Mouse (Mus musculus) lung, postnatal 25 days (tissue): ENCODE data around the gene Zcchc17.

ENCODE experiments used
- DNase-seq: peaks from one replicate; pipeline ENCODE4 v3.0.0; 2022; ENCODE audit warnings: low spot score

Gene Zcchc17

GRCm38 (mm10) chr4:130359486-130360237 lies at the start of gene Zcchc17, which contains the start of gene Snrnp40:
Zcchc17 (minus strand) TSS chr4:130359943.
Snrnp40 (plus strand) TSS chr4:130360132.
- peak; percentile 100 for DNase-seq

GRCm38 (mm10) chr4:130391265-130391664 lies 31.5 kb upstream of the Zcchc17 start:
- no peak for DNase-seq

- DNase-seq = no peak
Measured at GRCm38 (mm10) chr4:130389927-130390326, 30.2 kb upstream of the Zcchc17 start.

- peak; percentile 48 for DNase-seq
Measured at GRCm38 (mm10) chr4:130389496-130389895, 29.8 kb upstream of the Zcchc17 start.

GRCm38 (mm10) chr4:130387256-130387655 lies 27.5 kb upstream of the Zcchc17 start:
- no peak for DNase-seq

GRCm38 (mm10) chr4:130380418-130380817 lies 20.7 kb upstream of the Zcchc17 start:
- no peak for DNase-seq

- no peak for DNase-seq
Measured at GRCm38 (mm10) chr4:130379181-130379580, 19.4 kb upstream of the Zcchc17 start.

GRCm38 (mm10) chr4:130377500-130377899 lies 17.8 kb upstream of the Zcchc17 start:
- no peak for DNase-seq

- DNase-seq = no peak
Measured at GRCm38 (mm10) chr4:130376675-130377074, 16.9 kb upstream of the Zcchc17 start.

- no peak for DNase-seq
Measured at GRCm38 (mm10) chr4:130360238-130360590, 471 bp upstream of the Zcchc17 start.

- no peak for DNase-seq
Measured at GRCm38 (mm10) chr4:130357946-130358345, 1.8 kb downstream of the Zcchc17 start.

GRCm38 (mm10) chr4:130352588-130352987 lies 7.2 kb downstream of the Zcchc17 start:
- no peak for DNase-seq

- DNase-seq = no peak
Measured at GRCm38 (mm10) chr4:130350690-130351422, 8.9 kb downstream of the Zcchc17 start.

GRCm38 (mm10) chr4:130349666-130350065 lies 10.1 kb downstream of the Zcchc17 start:
- DNase-seq = no peak

- peak; percentile 50 for DNase-seq
Measured at GRCm38 (mm10) chr4:130341691-130342090, 18.1 kb downstream of the Zcchc17 start.

- no peak for DNase-seq
Measured at GRCm38 (mm10) chr4:130335867-130336266, 23.9 kb downstream of the Zcchc17 start.

- DNase-seq = no peak
Measured at GRCm38 (mm10) chr4:130327366-130327765, 32.4 kb downstream of the Zcchc17 start.

- no peak for DNase-seq
Measured at GRCm38 (mm10) chr4:130325446-130325845, 34.3 kb downstream of the Zcchc17 start.

- no peak for DNase-seq
Measured at GRCm38 (mm10) chr4:130323607-130324006, 36.1 kb downstream of the Zcchc17 start.

GRCm38 (mm10) chr4:130323165-130323564 lies 36.6 kb downstream of the Zcchc17 start:
- no peak for DNase-seq

GRCm38 (mm10) chr4:130322567-130322966 lies 37.2 kb downstream of the Zcchc17 start:
- no peak for DNase-seq

- no peak for DNase-seq
Measured at GRCm38 (mm10) chr4:130321640-130322039, 38.1 kb downstream of the Zcchc17 start.

GRCm38 (mm10) chr4:130319564-130319963 lies 40.2 kb downstream of the Zcchc17 start:
- no peak for DNase-seq
